Mouse (Mus musculus) CH12.LX (cell line): ENCODE data around the gene Mcam. TPM values are rescaled to one million over a fixed set of nuclear protein-coding genes. Genes with fewer than 3 reads are reported as not detected.

Experiments
- DNase-seq: peaks from one replicate; pipeline ENCODE4 v3.0.0-alpha.2; 2013; ENCODE audit errors: extremely low read depth
- H3K27ac ChIP-seq: 2 replicates; pipeline ENCODE4 v1.5.1; 2012; ENCODE audit warnings: low read depth, mild to moderate bottlenecking, control low read depth, moderate library complexity; ENCODE audit not compliant: insufficient read depth
- H3K27me3 ChIP-seq: replicated peaks from 2 replicates; pipeline ENCODE3; 2012; ENCODE audit warnings: inconsistent platforms
- H3K36me3 ChIP-seq, 2 experiments: replicated peaks in 1 of 2; 2 replicates each; pipeline versions ENCODE3 to v1.6.1; 2012; ENCODE audit warnings: inconsistent platforms in 1 of 2, low read length in 1 of 2, mild to moderate bottlenecking in 1 of 2, mixed read lengths in 1 of 2, moderate library complexity in 1 of 2; ENCODE audit not compliant: control insufficient read depth in 1 of 2, insufficient read depth in 1 of 2
- H3K4me1 ChIP-seq, 2 experiments: 2 replicates each; pipeline ENCODE4 v1.6.1; 2012; ENCODE audit warnings: inconsistent platforms in 1 of 2, moderate library complexity in 1 of 2; ENCODE audit not compliant: insufficient read depth in 2 of 2, control insufficient read depth in 1 of 2
- H3K4me2 ChIP-seq: 2 replicates; pipeline ENCODE4 v1.6.1; 2012; ENCODE audit warnings: low read depth, mild to moderate bottlenecking, control low read depth; ENCODE audit not compliant: poor library complexity, insufficient read depth, severe bottlenecking
- H3K4me3 ChIP-seq, 3 experiments: fragments of 150-350 bp in 1 of 3; sonication (generic) in 1 of 3; replicated peaks in 1 of 3; 2 replicates each; pipeline versions ENCODE3 to v1.5.1; 2011 to 2012; ENCODE audit warnings: low read depth in 2 of 3, low read length in 2 of 3, mild to moderate bottlenecking in 2 of 3, moderate library complexity in 2 of 3, control low read depth in 1 of 3, improper control_type of control experiment in 1 of 3, inconsistent platforms in 1 of 3, mixed read lengths in 1 of 3; ENCODE audit not compliant: poor library complexity in 1 of 3
- H3K79me2 ChIP-seq: replicated peaks from 2 replicates; pipeline ENCODE4 v1.6.1; 2012; ENCODE audit warnings: mild to moderate bottlenecking, moderate library complexity; ENCODE audit not compliant: control insufficient read depth, poor library complexity, insufficient read depth, severe bottlenecking; ENCODE audit errors: extremely low read depth
- H3K9ac ChIP-seq: 2 replicates; pipeline ENCODE4 v1.6.1; 2012; ENCODE audit warnings: low read depth, mild to moderate bottlenecking, control low read depth, moderate library complexity; ENCODE audit not compliant: insufficient read depth
- H3K9me3 ChIP-seq: replicated peaks from 2 replicates; pipeline ENCODE3; 2012; ENCODE audit warnings: low read length, inconsistent platforms, mixed read lengths
- BHLHE40 ChIP-seq: IDR thresholded peaks from 2 replicates; pipeline ENCODE4 v1.6.1; 2011; ENCODE audit warnings: mild to moderate bottlenecking, low read depth, low read length, improper control_type of control experiment
- CHD1 ChIP-seq: IDR thresholded peaks from 2 replicates; pipeline ENCODE4 v1.6.1; 2012; ENCODE audit warnings: low read depth, low read length, improper control_type of control experiment, inconsistent platforms
- ELF1 ChIP-seq: IDR thresholded peaks from 2 replicates; pipeline ENCODE4 v1.6.1; 2014; ENCODE audit warnings: low read depth, mild to moderate bottlenecking, inconsistent platforms, low read length, improper control_type of control experiment
- HCFC1 ChIP-seq: IDR thresholded peaks from 2 replicates; pipeline ENCODE4 v1.6.1; 2012; ENCODE audit warnings: low read depth, mild to moderate bottlenecking, inconsistent platforms, low read length, improper control_type of control experiment
- IRF4 ChIP-seq: IDR thresholded peaks from 2 replicates; pipeline ENCODE4 v1.6.1; 2014; ENCODE audit warnings: low read depth, mild to moderate bottlenecking, inconsistent platforms, low read length, improper control_type of control experiment
- JUN ChIP-seq: IDR thresholded peaks from 2 replicates; pipeline ENCODE4 v1.6.1; 2011; ENCODE audit warnings: low read depth, mild to moderate bottlenecking, low read length, improper control_type of control experiment, moderate library complexity; ENCODE audit not compliant: insufficient read depth
- KAT2A ChIP-seq: IDR thresholded peaks from 2 replicates; pipeline ENCODE4 v1.6.1; 2012; ENCODE audit warnings: low read length, improper control_type of control experiment, inconsistent platforms; ENCODE audit not compliant: insufficient replicate concordance
- MAZ ChIP-seq: IDR thresholded peaks from 2 replicates; pipeline ENCODE4 v1.6.1; 2012; ENCODE audit warnings: low read depth, mild to moderate bottlenecking, inconsistent platforms, low read length, improper control_type of control experiment, moderate library complexity
- MEF2A ChIP-seq: IDR thresholded peaks from 2 replicates; pipeline ENCODE4 v1.6.1; 2014; ENCODE audit warnings: low read depth, mild to moderate bottlenecking, inconsistent platforms, low read length, improper control_type of control experiment, borderline replicate concordance
- MYC ChIP-seq: IDR thresholded peaks from 2 replicates; pipeline ENCODE4 v1.6.1; 2011; ENCODE audit warnings: low read depth, mild to moderate bottlenecking, improper control_type of control experiment, low read length
- NELFE ChIP-seq: IDR thresholded peaks from 2 replicates; pipeline ENCODE4 v1.6.1; 2011; ENCODE audit warnings: low read depth, low read length, improper control_type of control experiment
- NRF1 ChIP-seq: IDR thresholded peaks from 2 replicates; pipeline ENCODE4 v1.6.1; 2014; ENCODE audit warnings: low read depth, mild to moderate bottlenecking, inconsistent platforms, low read length, improper control_type of control experiment, moderate library complexity
- POLR2A ChIP-seq: IDR thresholded peaks from 2 replicates; pipeline ENCODE4 v1.6.1; 2011; ENCODE audit warnings: low read depth, mild to moderate bottlenecking, improper control_type of control experiment, low read length
- POLR2AphosphoS2 ChIP-seq: IDR thresholded peaks from 2 replicates; pipeline ENCODE4 v1.6.1; 2011; ENCODE audit warnings: low read depth, low read length, improper control_type of control experiment
- RAD21 ChIP-seq: IDR thresholded peaks from 2 replicates; pipeline ENCODE4 v1.6.1; 2011; ENCODE audit warnings: low read depth, mild to moderate bottlenecking, low read length, improper control_type of control experiment, moderate library complexity
- SIN3A ChIP-seq: IDR thresholded peaks from 2 replicates; pipeline ENCODE4 v1.6.1; 2012; ENCODE audit warnings: low read length, improper control_type of control experiment, inconsistent platforms
- TBP ChIP-seq: conservative IDR thresholded peaks from 2 replicates; pipeline ENCODE4 v1.6.1; 2011; ENCODE audit warnings: low read depth, low read length, improper control_type of control experiment
- ZC3H11A ChIP-seq: IDR thresholded peaks from 2 replicates; pipeline ENCODE4 v1.6.1; 2012; ENCODE audit warnings: low read depth, mild to moderate bottlenecking, inconsistent platforms, low read length, improper control_type of control experiment
- ZKSCAN1 ChIP-seq: IDR thresholded peaks from 2 replicates; pipeline ENCODE4 v1.6.1; 2012; ENCODE audit warnings: low read depth, inconsistent platforms, low read length, improper control_type of control experiment, borderline replicate concordance
- ZNF384 ChIP-seq: IDR thresholded peaks from 2 replicates; pipeline ENCODE4 v1.6.1; 2012; ENCODE audit warnings: low read depth, low read length, improper control_type of control experiment, inconsistent platforms
- dilution Hi-C: fragments of 300-500 bp; cut with MboI; formaldehyde crosslinking; loops from 2 replicates; pipeline ENCODE4 v1.14.3; 2020; ENCODE audit warnings: low sequenced_read_pairs; ENCODE audit not compliant: extremely low pct_unique_long_range_greater_than_20kb, extremely low pct_ligation_motif_present
- in situ Hi-C: fragments of 300-500 bp; cut with MboI; formaldehyde crosslinking; loops from 3 replicates; pipeline ENCODE4 v1.14.3; 2019; ENCODE audit warnings: low sequenced_read_pairs, low pct_ligation_motif_present, low pct_unique_long_range_greater_than_20kb, mixed read lengths
- polyA plus RNA-seq: library from polyadenylated mRNA; unstranded; fragments of >175 nt; gene quantifications from 2 replicates; pipeline ENCODE4 v1.2.1, GENCODE M21; 2012; ENCODE audit warnings: low read depth; ENCODE audit not compliant: insufficient read length
- total RNA-seq, 2 experiments: library from RNA; depleted of rRNA; stranded (reverse); fragments of 300-350 nt in 1 of 2; fragments of >200 nt in 1 of 2; gene quantifications; 2 replicates each; pipeline ENCODE4 v1.2.3; 2012 to 2014

Mcam gene
- total and polyA plus RNA-seq, 3 experiments: 0.40 to 0.98 (median 0.56) TPM

DNA sequence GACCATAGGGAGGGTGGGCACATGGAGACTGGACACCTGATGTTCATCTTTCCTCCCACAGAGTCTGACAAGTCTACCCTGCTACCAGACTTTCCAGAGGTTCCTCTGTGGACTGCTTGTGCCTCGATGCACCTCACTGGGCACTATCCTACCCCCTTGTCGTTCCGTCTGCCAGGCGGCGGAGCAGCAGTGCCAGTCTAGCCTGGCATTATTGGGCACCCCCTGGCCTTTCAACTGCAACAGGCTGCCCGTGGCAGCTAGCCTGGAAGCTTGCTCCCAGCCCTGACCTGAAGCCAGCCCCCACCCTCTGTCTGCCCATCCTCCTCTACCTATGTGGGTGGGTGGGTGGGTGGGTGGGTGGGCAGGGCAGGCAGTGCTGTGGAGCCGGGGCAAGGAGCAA is 28.1 kb upstream of the Mcam start:
- DNase-seq: no peak
- no peak overlapping the region for H3K27ac ChIP-seq

DNA sequence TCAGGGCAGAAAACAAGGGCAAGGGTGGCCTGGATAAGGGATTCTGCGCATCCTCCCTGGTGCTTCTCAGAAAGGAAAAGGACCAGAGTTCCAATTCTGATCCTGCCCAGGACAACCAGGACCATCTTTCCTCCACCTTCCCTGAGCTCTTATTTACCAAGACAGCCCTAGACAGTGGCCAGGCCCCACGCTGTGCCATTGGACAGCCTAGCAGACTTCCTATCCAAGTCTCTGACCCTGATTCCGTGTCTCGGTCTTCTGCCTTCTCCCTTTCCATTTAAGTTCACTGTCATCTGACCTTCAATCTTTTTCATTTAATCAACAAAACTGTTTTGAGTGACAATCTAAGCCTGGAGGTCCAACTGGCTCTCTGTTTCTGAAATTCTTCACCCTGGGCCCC is 27.7 kb upstream of the Mcam start:
- dilution Hi-C loops: no loop called here
- Histone ChIP-seq H3K9ac (no peak overlapping the region), H3K4me3 (no peak overlapping the region), H3K9me3 (no peaks in the 10 kb centered on the region), H3K4me2 (no peak overlapping the region), H3K27me3 (no peaks in the 10 kb centered on the region), H3K4me1 (peaks cover 8 to 52% of the 10 kb centered on the region in 2 experiments), H3K36me3 (peaks cover 36 to 86% of the 10 kb centered on the region in 2 experiments), H3K27ac (no peak overlapping the region), H3K79me2 (peaks cover 36% of the 10 kb centered on the region)
- TF ChIP-seq TBP: no peak
- no peak for TF ChIP-seq JUN
- TF ChIP-seq NELFE: no peak
- TF ChIP-seq MYC: no peak
- TF ChIP-seq ZC3H11A: no peak
- no peak for TF ChIP-seq ZNF384
- TF ChIP-seq RAD21: no peak
- TF ChIP-seq ZKSCAN1: no peak
- in situ Hi-C loops: no loop called here
- no peak for DNase-seq

More for the DNA sequence above, 28.1 kb upstream of the Mcam start:
- Histone ChIP-seq H3K27me3 (no peaks in the 10 kb centered on the region), H3K4me2 (no peak overlapping the region), H3K36me3 (peaks cover 36 to 90% of the 10 kb centered on the region in 2 experiments), H3K4me1 (peaks cover 8 to 52% of the 10 kb centered on the region in 2 experiments), H3K9me3 (no peaks in the 10 kb centered on the region), H3K79me2 (peaks cover 36% of the 10 kb centered on the region), H3K4me3 (no peak overlapping the region), H3K9ac (no peak overlapping the region)
- in situ Hi-C loops (no loop called here), dilution Hi-C loops (no loop called here)
- no peak for TF ChIP-seq POLR2AphosphoS2
- no peak for TF ChIP-seq MEF2A
- no peak for TF ChIP-seq POLR2A
- no peak for TF ChIP-seq SIN3A

DNA sequence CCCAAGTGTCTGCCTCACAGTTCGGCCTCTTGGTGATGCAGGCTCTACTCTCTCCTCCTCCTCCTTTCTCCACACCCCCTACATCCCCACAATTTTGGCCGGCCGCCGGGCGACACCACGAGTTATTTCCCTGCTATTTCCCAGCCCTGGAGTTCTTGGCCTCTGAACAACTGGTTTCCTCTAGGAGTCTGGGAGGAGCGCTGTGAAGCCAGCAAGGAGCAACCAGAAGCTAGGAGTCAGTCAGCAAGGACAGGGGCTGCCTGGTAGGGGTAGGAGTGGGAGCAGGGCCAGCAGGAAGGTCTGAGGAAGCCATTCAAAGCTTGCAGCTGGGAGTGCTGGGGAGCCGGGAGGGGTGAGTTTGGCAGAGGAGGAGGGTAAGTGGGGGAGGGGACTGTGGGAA is 27.2 kb upstream of the Mcam start, which contains the start of gene C1qtnf5:
Gene C1qtnf5 (plus strand): TSS at position 136 of the 400 bp plus-strand sequence.
- dilution Hi-C loops: no loop called here
- peaks cover 8 to 52% of the 10 kb centered on the region in 2 experiments for H3K4me1 ChIP-seq
- H3K27me3 ChIP-seq: no peaks in the 10 kb centered on the region
- H3K4me2 ChIP-seq: no peak within 1 kb of the TSS
- no peak within 1 kb of the TSS for H3K27ac ChIP-seq
- DNase-seq: no peak
- in situ Hi-C loops: no loop called here
- no peaks in the 10 kb centered on the region for H3K9me3 ChIP-seq
- H3K36me3 ChIP-seq: peaks cover 36 to 81% of the 10 kb centered on the region in 2 experiments
- H3K79me2 ChIP-seq: peaks cover 39% of the 10 kb centered on the region
- no peak within 1 kb of the TSS for H3K9ac ChIP-seq
- TF ChIP-seq CHD1 (no peak), NRF1 (no peak), HCFC1 (no peak), KAT2A (no peak), IRF4 (no peak), BHLHE40 (no peak), ELF1 (no peak), MAZ (no peak), POLR2AphosphoS2 (no peak)
- no peak within 1 kb of the TSS for H3K4me3 ChIP-seq
